Mouse (Mus musculus) CD4-positive, CD25-positive, alpha-beta regulatory T cell, adult 9 weeks (primary cell): ENCODE measurements around the gene Klf12. TPM values are rescaled to one million over a fixed set of nuclear protein-coding genes. Genes with fewer than 3 reads are reported as not detected.

ENCODE experiments used
- polyA plus RNA-seq: library from polyadenylated mRNA; unstranded; fragments of 100-300 nt; shearing (Covaris generic); gene quantifications from one replicate; pipeline ENCODE4 v1.2.1, GENCODE M21; 2017

The Klf12 gene
- polyA plus RNA-seq, result 1.4 TPM

DNA sequence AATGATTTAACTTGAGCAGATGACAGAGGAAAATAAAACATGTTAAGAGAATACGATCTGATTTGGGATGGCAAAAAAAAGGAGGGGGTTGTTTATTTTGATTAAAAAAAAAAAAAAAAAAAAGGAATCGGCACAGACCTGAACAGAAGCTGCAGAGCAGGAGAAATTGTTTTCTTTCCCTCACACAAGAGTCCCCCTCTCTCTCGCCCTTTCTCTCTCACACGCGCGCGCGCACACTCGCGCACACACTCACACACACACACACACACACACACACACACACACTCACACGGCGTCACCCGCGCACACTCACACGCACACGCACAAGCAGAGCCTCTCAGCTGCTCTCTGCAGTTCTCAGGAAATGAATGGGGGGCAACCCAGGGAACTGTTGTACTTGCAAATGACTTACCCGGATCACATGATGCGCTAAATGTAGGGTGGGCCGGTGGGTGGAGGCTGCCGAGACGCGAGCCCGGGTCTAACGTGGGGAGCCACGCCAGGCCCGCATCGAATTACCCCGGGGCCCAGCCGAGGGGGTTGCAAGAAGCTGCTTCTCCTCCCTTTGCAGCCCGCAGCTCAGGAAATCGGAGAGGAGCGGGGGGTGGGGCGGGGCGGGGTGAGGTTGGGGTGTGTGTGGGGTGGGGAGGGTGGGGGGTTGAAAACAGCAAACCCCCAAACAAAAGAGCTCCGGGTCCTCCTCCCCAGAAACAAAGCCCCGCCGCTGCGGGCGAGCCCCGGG, at the start of gene Klf12:
Gene Klf12, minus strand, starts transcription at position 561 of the 742 bp plus-strand sequence.

